Mouse (Mus musculus): ENCODE measurements around the gene Hist1h4i.

Gene Hist1h4i

GRCm38 (mm10) chr13:22008707-22009106, 32.5 kb downstream of the Hist1h4i start:
- DNase-seq (ENCODE audit: low spot score) = no peak

- no peak for DNase-seq (ENCODE audit: low spot score)
Measured at GRCm38 (mm10) chr13:22007872-22008271, 33.3 kb downstream of the Hist1h4i start.

- no peak for DNase-seq (ENCODE audit: low spot score)
Measured at GRCm38 (mm10) chr13:22007121-22007510, 34.0 kb downstream of the Hist1h4i start.

GRCm38 (mm10) chr13:22006334-22007120, 34.6 kb downstream of the Hist1h4i start:
- DNase-seq (ENCODE audit: low spot score) = no peak

GRCm38 (mm10) chr13:22005605-22006333, 35.4 kb downstream of the Hist1h4i start:
- DNase-seq (ENCODE audit: low spot score) = no peak

- no peak for DNase-seq (ENCODE audit: low spot score)
Measured at GRCm38 (mm10) chr13:22001823-22002222, 39.3 kb downstream of the Hist1h4i start.

- no peak for DNase-seq (ENCODE audit: low spot score)
Measured at GRCm38 (mm10) chr13:22001346-22001745, 39.8 kb downstream of the Hist1h4i start.

- no peak for DNase-seq (ENCODE audit: low spot score)
Measured at GRCm38 (mm10) chr13:21999147-21999546, 42.0 kb downstream of the Hist1h4i start.

GRCm38 (mm10) chr13:21998412-21998811, 42.8 kb downstream of the Hist1h4i start:
- DNase-seq (ENCODE audit: low spot score) = no peak

GRCm38 (mm10) chr13:21997821-21998220, 43.3 kb downstream of the Hist1h4i start:
- DNase-seq (ENCODE audit: low spot score) = no peak

GRCm38 (mm10) chr13:21997201-21997820, 43.9 kb downstream of the Hist1h4i start:
- no peak for DNase-seq (ENCODE audit: low spot score)

- no peak for DNase-seq (ENCODE audit: low spot score)
Measured at GRCm38 (mm10) chr13:21996840-21997185, 44.3 kb downstream of the Hist1h4i start.

- DNase-seq (ENCODE audit: low spot score) = peak; percentile 59
Measured at GRCm38 (mm10) chr13:21996101-21996839, 44.9 kb downstream of the Hist1h4i start.

- peak; percentile 33 for DNase-seq (ENCODE audit: low spot score)
Measured at GRCm38 (mm10) chr13:21995331-21995914, 45.7 kb downstream of the Hist1h4i start.

GRCm38 (mm10) chr13:21994896-21995295, 46.3 kb downstream of the Hist1h4i start:
- DNase-seq (ENCODE audit: low spot score) = no peak

- peak; percentile 64 for DNase-seq (ENCODE audit: low spot score)
Measured at GRCm38 (mm10) chr13:21993957-21994738, 47.0 kb downstream of the Hist1h4i start.

GRCm38 (mm10) chr13:21992550-21992949, 48.6 kb downstream of the Hist1h4i start:
- DNase-seq (ENCODE audit: low spot score) = no peak
